Mouse (Mus musculus) frontal cortex, adult 2 months (tissue): Measurements from ENCODE around the gene Cd3d. TPM values are rescaled to one million over a fixed set of nuclear protein-coding genes. Genes with fewer than 3 reads are reported as not detected.
"Not testable (repeated sequence)": the region's sequence is repeated elsewhere in the genome, so short reads cannot be mapped to it uniquely, and the experiment has no call there.

ENCODE experiments used
- DNase-seq, 2 experiments: peaks; one replicate each; pipeline ENCODE4 v3.0.0; 2022; ENCODE audit warnings: low spot score in 1 of 2; ENCODE audit errors: extremely low spot score in 1 of 2
- polyA plus RNA-seq: library from polyadenylated mRNA; depleted of rRNA; stranded (reverse); fragments of >200 nt; gene quantifications from 2 replicates; pipeline ENCODE4 v1.2.3, GENCODE M21; 2012; rRNA removed

Gene Cd3d
- polyA plus RNA-seq = 0.06 TPM in 1 of 2 replicates, not detected in the other

DNA sequence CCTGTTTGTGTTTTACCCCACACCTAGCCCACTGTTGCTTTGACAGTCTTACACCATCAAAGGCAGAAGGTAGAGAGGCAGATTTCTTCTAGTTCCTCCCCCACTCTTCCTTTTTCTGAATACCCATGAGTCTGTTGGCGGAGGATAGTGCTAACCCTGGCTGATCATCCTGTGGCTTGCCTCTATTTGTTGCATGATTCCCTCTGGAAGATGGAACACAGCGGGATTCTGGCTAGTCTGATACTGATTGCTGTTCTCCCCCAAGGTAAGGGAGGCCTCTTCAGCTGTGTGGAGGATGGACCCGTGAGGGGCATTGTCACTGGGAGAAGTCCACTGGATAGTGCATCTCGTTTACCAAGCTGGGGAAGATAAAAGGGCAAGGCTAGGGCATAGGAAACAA lies at the start of gene Cd3d:
Cd3d (plus strand) TSS at position 111 of the 400 bp plus-strand sequence.
- DNase-seq = no peak

GRCm38 (mm10) chr9:44941756-44942155 lies 39.8 kb upstream of the Cd3d start:
- no peak for DNase-seq

DNA sequence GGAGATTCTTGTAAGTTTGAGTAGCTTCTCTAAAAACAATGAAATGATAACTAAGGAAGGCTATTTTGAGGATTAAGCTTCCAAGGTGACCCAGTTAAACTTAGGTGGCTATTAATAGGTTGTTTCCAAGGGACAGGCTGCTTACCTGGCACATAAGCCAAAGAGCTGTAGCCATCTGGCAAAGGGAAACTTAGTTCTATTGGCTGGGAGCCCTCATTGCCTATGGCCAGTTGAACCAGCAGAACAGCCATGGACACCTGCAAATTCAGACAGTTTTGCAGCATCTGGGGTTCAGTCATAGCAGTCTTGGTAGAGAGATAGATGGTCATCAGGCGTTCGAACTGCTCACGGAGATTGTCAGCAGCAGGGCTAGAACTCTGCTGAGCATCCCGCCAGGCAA lies 39.2 kb upstream of the Cd3d start:
- no peak for DNase-seq

DNA sequence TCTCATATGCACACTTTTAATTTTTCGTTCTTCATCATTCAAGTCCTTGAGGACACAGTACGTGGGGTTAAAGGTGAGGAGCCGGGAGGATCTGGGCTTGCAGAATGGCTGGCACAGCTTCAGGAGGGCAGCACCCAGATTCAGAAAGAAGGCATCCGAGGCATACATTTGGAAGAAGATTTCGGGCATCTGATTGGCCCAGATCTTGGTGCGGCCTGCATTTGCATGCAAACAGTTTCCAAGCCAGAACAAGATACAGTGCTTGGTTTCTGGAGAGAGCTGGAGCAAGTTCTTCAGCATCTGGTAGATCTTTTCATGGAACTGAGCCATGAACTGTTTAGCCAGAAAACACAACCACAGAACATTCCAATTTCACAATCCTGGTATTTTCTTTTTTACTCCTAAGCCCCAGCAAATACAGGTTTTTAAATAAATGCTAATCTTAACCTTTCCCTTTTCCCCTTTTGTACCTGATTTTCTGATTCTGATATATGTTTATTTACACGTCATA lies 35.3 kb upstream of the Cd3d start:
- no peak for DNase-seq

- no peak for DNase-seq
Observed at GRCm38 (mm10) chr9:44947836-44948235, 33.8 kb upstream of the Cd3d start.

- DNase-seq = no peak
Observed at GRCm38 (mm10) chr9:44954432-44954831, 27.2 kb upstream of the Cd3d start.

GRCm38 (mm10) chr9:44965126-44965832 lies 16.3 kb upstream of the Cd3d start, which contains the start of gene Ube4a:
Gene Ube4a, minus strand, starts transcription at chr9:44965600.
- DNase-seq = peak; percentile 98 to 100

DNA sequence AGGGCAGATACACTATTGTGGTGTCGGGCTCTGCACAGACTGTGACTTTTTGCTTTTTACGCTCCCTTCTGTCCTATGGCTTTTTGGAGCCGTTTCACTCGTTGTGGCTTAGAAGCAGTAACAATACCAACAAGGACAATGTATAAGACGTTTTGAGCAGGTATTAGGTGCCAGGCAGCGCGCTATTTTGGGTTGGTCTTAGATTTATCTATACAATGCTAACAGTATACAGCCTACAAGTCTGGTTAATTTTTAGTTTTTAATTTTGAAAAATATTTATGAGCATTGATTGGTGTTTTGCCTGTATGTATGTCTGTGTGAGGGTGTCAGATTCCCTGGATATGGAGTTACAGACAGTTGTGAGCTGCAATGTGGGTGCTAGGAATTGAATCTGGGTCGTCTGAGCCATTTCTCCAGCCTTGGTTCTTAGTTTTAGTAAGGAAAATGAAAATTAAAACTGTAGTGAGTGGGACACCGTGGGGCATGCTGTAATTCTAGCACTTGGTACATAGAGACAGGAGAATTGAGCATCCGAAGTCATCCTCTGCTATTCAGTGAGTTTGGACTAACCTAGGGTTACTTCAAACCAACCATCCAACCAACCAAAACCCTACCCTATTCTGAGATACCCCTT lies 15.6 kb upstream of the Cd3d start:
- DNase-seq = no peak

DNA sequence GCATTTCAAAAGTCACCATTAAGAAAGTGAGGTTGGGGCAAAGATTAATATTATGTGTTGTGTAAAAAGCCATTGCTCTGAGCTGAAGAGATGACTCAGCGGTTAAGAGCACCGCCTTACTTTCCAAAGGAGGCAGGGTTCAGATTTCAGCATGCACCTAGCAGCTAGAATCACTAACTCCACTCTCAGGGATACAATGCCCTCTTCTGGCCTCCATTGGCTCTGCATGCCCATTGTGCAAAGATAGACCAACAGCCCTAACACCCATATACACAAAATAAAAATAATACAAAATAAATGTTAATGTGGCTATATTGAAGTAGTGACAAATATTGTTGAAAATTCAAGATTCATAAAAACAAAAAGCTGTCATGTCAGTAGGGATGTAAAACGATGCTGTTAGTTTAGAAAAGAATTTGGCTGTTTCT lies 14.8 kb upstream of the Cd3d start:
- peak in 1 of 2 experiments; percentile 76 for DNase-seq

GRCm38 (mm10) chr9:44967763-44968162 lies 13.8 kb upstream of the Cd3d start:
- not testable (repeated sequence) for DNase-seq

DNA sequence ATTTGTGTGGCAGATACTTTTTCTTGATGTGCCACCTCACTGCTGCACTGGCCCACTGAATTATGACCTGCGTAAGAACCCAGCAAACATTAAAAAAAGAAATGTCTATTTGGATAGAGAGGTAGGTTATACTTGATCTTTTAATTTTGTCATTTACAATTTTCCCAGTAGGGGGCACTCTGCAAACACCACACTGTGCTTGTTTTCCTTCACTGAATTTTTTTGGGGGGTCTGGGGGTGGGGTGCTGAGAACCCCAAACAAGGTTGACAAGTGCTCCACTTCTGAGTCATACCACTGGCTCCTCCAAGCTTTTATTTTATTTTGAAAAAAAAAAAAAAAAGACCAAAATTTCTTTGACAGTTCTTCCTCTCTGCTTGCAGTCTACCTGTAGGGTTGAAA lies 12.1 kb upstream of the Cd3d start:
- DNase-seq = peak in 1 of 2 experiments; percentile 20

DNA sequence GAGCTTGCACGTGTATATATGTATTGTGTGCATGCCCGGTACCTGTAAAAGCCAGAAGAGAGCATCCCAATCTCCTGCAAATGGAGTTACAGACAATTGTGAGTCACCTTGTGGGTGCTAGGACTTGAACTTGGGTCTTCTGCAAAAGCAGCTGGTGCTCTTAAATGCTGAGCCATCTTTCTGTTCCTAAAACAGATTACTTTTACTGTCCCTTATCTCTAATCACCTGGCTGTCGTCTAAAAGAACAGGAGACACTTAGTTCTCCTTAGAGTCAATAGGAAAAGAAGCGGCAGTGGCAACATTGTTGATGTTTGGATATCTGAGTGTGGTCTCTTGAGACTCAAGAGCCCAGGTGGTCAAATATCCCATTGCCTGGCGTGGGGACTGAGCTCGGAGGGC lies 3.8 kb upstream of the Cd3d start:
- no peak for DNase-seq

DNA sequence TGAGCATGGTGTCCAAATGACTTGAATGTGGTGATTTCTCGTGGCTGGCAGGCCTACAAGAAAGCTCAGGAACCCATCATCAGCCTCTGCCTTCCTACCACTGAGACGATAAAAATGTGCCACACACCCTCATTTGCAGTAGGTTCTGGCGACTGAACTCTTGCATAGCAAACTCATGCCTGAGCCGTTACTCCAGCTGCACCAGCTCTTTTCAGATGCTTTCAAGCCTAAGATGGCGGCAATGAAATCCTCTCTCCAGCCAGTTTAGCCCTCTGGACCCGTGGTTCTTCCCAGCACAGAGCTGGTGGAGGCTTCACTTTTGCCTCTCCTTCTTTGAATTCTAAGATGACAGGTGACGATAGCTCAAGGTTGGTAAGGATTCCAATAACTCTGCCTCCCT lies 1.8 kb upstream of the Cd3d start:
- DNase-seq = no peak

DNA sequence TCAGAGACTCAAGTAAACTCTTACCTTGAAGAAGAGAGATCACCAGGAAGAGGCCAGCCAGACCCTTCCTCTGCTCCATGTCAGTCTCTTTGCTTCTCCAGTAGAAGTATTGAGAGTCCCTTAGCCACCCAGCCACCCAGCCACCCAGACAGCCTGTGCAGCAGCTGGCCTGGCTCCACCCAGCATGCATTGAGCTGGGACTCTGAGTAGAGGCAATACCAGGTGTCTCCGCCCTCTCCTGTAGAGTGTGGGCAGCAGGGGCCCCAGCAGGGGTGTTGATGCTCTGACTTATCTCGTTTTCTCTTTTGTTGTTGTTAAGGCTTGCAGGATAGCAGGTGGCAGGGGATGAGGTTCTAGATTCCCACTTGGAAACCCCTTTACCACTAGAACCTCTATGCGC lies 1.3 kb upstream of the Cd3d start, which contains the start of gene Cd3g:
Cd3g (minus strand) TSS at position 190 of the 400 bp plus-strand sequence.
- DNase-seq = no peak

- DNase-seq = no peak
Observed at GRCm38 (mm10) chr9:44981104-44981503, 482 bp upstream of the Cd3d start.

- DNase-seq = no peak
Observed at GRCm38 (mm10) chr9:44982081-44982480, 495 bp downstream of the Cd3d start.

DNA sequence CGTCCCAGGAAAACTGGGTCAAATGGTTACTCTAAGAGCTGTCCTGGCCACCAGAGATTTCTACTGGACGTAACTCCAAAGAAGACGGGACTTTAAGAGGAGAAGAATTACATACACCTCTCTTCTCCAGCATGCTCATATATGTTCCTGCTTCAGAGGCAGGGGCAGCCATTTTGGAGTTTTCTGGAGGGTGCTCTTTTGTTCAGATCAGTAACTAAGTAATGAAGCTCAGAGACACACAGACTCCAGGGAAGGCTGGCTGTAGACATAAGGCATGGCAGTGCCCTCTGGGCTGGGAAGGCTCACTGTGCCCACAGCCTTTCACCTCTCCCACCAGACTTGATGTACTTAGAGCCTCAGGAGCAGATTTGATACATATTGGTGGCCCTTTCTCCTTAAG lies 945 bp downstream of the Cd3d start:
- no peak for DNase-seq

GRCm38 (mm10) chr9:44983001-44983400 lies 1.4 kb downstream of the Cd3d start:
- DNase-seq = no peak

- no peak for DNase-seq
Observed at GRCm38 (mm10) chr9:44985721-44986161, 4.2 kb downstream of the Cd3d start.

DNA sequence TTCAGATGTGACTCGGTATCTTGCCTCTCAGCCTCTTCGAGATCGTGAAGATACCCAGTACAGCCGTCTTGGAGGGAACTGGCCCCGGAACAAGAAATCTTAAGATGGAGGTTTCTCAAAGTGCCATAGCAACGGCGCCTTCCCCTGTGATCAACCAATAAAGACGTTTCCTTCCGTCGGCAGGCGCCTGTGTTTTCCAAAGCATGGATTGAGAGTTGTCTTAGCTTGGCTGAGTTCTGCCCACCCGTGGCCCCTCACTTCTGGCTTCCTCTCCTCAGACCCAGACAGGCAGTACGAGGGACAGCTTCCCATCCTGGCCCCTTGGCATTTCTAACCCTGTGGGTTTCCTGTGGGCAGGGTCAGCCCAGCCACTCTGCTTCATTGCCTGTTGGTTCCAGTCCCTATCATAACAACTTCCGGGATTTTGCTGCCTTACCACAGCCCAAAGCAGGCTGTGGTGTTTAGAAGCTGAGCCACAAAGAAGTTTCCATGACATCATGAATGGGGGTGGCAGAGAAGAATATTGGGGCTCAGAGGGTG lies 4.7 kb downstream of the Cd3d start:
- no peak for DNase-seq

- DNase-seq = no peak
Observed at GRCm38 (mm10) chr9:44986976-44987375, 5.4 kb downstream of the Cd3d start.
